Mouse (Mus musculus) megakaryocyte, embryonic 14.5 days (primary cell): ENCODE measurements around the gene Hp1bp3.

Experiments
- FLI1 ChIP-seq: IDR thresholded peaks from 2 replicates; pipeline ENCODE4 v1.6.1; 2012; ENCODE audit warnings: low read length, inconsistent platforms, mixed read lengths
- GATA1 ChIP-seq: IDR thresholded peaks from 3 replicates; pipeline ENCODE4 v1.6.1; 2012; ENCODE audit warnings: mixed read lengths, low read length, inconsistent platforms, borderline replicate concordance

DNA sequence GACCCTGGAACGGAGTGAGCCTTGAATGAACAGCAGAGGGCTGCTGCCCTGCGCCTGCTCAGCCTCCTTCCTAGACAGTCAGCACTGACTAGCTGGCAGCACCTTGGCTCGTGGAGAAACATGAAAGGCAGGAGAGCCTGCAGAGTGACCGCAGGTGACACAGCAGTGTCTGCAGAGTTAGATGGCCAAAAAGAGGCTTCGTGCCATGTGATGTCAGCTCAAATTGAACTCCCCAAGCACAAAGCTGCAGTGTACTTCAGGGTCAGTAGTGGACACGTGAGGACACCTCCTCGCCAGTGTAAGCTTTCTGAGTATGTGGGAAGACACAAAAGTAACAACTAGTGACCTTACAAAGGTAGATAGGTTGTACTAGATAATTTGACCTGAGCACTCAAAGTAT is 30.1 kb upstream of the Hp1bp3 start:
- TF ChIP-seq FLI1 (no peak), GATA1 (no peak)
